Mouse (Mus musculus) right cerebral cortex, postnatal 4 days (tissue): ENCODE results near the gene Hoxc9.

ENCODE experiments used
- DNase-seq: peaks from one replicate; pipeline ENCODE4 v3.0.0-alpha.2; 2022

Gene Hoxc9

DNA sequence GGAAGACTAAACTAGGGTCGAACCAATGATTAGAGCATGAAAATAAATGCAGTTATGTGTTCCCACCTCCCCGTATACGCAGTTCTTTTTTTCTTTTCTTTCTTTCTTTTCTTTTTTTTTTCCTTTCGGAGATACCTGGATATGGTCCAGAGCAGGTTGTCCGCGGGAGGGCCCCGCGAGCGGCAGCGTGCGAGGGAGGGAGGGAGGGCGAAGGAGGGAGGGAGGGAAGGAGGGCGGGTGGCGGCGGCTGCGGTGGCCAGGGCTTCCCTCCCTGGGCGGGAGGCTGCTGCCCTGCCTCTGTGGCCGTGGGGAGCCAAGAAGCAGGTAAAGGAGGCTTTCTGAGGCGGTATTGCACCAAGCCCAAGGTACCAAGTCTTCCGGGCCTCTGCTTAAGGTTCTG, at the start of gene Hoxc9:
TSS of gene Hoxc9 (plus strand) at position 269 of the 400 bp plus-strand sequence.
- no peak for DNase-seq

DNA sequence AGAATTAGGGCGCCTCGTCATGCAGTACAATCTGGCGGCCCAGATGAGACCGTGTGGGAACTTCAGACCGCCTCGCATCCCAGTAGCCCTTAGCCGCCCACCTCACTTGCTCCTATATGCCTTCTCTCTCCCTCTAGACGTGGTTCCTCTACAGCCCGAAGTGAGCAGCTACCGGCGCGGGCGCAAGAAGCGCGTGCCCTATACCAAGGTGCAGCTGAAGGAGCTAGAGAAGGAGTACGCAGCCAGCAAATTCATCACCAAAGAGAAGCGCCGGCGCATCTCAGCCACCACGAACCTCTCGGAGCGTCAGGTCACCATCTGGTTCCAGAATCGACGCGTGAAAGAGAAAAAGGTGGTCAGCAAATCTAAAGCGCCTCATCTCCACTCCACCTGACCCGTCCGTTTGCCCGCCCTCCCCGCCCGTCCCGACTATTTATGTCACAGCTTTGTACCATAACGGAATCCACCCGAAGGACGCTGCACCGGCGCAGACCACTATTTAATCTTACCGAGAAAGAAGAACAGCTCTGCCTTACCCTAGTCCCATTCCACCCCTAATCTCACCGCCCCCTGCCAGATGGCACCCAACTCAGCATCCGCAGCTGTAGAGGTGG, 49.1 kb upstream of the Hoxc9 start:
- DNase-seq, result no peak

DNA sequence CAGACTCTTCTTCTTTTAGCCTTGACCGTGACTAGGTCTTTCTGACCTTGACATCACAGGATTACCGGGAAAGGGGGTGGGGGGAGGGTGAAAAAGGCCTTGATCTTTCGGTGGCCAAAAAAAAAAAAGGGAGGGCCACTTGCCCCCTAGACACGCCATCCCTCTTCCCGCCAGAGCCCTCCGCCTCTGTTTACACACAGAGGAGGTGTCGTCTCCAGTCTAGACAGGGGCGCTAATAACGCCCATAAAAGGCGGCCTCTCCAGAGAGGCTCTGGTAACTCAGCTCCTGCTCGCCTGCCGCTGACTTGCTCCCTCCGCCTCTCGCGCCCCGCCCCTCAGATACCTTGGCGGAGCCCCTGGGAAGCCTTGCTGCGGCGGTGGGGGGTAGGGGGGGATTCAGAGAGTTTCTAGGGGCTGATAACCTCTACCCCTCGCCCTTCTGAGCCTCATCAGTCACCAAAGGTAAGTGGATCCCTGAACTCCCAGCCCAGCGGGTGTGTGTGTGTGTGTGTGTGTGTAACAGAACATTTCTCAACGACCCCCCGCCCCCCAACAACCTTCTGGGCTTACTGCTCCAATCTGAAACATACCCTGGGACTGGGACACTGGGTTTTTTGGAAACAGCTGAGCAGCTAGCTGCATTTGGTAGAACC, 44.4 kb upstream of the Hoxc9 start:
- DNase-seq, result no peak

DNA sequence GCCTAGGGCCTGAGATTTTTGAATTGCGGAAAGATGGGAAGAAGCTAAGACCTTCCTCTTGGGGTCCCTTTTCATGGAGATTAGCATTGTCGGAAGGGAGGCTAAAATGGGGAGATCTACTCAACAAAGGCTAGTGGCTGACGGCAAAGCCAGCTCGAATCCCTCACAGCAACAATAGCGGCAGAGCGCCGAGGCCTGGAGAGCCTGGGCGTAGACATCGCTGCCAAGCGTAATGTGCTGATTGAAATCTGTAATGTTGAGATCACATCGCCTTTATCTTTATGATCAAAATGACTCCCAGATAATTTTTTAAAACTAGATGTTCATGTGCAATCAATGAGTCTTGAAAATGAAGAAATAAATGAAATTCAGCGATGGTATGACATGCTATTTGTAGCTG, 41.8 kb upstream of the Hoxc9 start:
- no peak for DNase-seq

DNA sequence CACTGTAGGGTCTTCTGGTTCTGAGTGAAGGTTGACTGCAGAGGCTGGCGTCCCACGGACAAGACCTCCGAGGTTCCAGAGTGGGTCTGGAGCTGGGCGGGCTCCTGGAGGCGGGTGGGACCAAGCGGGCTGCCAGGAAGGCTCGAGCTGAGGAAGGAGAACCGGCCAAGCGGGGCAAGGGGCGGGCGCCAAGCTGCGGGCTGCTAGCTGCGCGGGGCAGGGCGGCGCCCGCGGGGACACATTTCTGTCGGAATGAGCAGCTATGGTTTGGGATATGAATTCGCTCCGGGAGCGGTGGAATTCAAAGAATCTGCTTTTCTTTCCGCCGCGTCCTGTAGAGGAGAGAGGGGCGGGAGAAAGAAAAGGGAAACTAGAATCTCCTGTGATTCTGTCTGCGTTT, 41.3 kb upstream of the Hoxc9 start:
- DNase-seq, result no peak

DNA sequence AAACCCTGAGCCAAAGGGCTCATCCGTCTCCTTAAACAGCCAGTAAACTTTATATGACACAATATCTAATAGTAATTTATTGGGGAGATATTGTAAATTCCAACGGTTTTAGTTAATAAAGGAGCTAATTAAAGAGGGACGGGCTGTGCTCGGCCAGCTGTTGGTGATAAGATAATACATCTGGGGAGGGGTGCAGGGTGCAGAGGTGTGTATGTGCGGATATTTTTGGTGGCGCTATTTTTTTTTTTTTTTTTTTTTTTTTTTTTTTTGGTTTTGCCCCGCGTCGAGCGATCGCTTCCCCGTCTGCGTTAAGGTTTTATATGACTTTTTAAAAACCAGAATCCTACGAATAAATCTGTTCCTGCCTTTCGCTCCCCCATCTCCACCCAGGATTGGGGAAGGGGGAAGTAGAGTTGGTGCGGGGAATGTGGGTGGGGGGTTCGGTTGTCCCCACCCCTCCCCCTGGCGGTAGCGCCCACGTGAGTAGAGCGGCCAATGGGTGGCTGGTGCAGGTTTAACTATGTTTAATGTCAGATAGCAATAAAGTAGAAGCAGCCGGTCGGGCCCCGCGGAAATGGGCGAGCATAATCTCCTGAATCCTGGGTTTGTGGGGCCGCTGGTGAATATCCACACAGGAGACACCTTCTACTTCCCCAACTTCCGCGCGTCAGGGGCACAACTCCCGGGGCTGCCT, 39.8 kb upstream of the Hoxc9 start, which contains the start of gene Hoxc12:
TSS of gene Hoxc12 (plus strand) at position 479 of the 694 bp plus-strand sequence.
- no peak for DNase-seq

DNA sequence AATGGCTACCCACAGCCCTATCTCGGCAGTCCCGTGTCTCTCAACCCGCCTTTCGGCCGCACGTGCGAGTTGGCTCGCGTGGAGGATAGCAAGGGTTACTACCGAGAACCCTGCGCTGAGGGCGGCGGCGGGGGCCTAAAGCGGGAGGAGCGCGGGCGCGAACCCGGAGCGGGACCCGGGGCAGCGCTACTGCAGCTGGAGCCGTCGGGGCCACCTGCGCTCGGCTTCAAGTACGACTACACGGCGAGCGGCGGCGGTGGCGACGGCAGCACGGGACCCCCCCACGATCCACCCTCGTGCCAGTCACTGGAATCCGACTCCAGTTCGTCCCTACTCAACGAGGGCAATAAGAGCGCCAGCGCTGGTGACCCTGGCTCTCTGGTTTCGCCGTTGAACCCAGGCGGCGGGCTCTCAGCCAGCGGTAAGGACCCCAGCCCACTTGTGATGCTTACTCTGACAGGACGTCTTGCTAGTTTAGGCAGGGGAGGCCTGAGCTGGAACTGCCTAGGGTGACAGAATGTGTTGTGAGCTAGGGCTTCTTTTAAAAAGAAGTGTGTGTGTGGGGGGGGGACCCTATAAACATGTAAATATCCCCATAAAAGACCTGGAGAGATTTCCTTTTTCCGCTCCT, 39.1 kb upstream of the Hoxc9 start:
- no peak for DNase-seq

DNA sequence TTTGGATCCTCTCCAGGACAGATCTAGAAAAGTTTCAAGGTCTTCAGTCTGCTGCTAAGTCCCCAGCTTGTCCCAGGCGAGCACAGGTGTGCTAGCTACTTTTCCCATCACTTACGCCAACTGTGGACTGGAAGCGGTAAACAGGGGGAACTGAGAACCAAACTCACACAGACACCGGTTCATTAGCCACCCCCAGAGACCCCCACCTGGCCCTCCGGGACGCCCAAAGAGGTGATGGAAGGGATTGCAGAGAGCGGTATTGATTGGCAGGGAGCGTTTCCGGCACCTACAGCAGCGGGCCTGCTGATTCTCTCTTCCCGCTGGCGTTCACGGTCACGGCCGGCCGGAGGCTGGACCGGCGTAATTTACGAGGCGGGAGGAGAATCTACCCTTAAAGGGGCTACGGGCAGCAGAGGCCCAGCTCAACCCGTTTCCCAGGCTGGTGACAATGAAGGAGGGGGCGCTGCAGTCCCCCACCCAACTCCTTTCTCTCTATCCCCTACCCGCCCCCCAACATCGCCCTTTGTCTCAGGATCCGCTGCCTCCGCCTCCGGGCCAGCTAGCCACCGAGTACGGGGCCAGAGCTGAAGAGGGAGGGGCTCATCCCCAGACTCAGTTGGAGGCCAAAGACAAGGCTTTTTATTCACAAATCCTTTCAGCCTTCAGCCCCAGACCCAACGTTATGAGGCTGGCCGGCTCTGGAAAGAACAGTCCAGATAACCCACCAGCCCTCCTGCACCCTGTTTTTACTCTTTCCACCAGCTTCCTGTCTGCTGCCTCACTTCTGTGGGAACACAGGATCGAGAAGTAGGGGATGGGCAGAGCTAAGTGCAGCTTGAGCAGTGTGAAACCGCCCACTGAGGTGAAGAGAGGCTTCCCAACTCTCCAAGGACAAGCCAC, 36.7 kb upstream of the Hoxc9 start:
- DNase-seq, result no peak

DNA sequence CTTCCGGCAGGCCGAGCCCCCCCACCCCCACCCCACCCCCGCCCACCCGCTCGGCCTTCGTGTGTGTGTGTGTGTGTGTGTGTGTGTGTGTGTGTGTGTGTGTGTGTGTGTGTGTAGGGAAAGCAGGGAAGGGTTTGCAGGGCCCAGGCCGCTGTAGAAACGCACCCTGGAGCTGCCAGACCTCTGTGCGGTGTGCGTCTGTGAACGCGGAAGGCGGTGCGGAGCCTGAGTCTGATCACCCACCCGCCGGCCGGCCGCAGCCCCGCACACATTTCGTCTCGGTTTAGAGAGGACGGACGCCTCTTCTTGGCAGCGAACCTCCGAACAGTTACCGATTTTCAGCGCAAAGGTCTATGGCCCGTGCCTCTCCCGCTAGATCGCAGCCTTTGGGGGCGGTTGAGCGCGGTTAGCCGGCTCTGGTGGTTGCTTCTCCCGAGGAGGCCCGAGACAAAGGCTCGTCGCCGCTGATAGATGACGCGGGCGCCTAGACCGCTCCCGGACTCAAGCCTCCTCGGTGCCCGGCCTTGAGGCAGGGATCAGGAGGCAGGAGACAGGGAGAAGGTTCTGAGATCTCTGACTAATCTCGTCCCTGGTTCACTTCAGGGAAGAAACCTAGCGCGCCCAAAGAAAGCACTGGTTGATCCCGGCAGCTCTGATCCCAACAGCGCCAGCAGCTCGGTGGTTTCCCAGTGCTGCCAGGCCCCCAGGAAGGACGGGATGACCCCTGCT, 33.3 kb upstream of the Hoxc9 start:
- DNase-seq, result no peak

DNA sequence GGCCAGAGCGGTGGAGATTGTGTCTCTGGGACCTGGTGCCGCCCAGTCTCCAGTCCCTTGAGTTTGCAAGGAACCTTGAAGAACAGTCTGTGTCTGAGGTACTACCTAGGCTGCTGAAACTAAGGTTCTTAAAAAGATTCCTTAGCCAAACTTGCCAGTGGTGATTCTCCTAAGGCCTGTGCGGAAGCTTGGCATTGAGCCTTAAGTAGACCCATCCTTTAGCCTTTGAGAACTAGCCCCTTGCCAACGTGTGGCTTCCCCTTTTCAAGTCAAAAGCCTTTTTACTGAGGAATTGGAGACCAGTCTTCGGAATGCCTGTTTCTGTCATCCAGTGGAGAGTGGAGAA, 32.8 kb upstream of the Hoxc9 start:
- DNase-seq, result no peak

DNA sequence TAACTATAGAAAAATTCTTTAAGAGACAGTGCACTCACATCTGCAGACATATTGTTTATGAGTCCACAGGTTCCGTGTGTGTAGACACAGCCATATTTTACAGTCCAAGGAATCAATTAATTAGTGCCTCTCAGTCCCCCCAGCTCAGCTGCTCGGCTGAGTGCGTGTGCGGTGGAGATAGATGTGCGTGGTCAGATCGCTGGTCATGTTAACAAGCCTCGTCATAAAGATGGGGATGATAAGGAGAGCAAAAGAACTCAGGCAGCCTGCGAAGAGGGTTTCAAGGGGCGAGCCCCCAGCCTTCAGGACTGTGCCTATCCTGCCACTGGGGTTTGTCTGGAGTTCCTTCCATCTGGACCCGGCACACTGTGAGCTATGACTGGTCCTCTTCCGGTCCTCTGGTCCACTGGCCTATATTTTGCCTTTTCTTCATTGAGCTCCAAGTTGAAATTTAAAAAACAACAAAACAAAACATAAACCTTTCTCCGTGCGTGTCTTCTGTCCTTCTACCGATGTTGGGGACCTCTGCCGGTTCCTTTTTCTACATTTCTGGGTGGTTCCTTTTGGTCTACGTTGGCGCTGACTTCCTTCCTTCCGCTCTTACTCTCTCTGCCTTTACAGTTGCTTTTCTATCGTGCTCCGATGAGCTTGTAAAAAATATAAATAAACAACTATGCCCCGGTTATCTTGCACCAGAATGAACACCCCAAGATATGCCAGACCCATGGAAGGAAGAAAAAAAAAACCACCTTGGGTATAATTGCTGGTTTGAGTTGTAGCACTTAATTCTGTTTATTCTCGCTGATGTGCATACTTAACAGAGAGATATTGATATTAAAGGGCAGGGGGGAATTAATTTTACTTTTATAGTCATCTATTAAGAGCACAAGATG, 30.8 kb upstream of the Hoxc9 start:
- DNase-seq, result no peak

DNA sequence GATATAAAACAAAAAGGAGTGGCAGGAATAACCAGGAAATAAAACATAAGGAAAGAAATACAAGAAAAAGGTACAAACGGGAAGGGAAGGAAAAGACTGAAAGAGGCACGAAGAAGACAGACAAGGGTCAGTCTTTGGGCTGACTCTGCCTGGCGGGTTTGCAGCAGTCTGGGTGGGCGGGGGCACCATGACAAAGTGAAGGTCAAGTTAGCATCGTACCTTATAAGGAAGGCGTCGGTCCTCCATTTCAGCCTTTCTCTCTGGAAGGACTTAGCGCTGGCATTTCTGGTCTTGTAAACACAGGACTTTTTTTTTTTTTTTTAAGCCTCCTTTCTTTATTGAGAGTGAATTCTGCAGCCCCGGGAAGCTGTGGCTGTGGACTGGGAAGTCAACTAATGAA, 29.0 kb upstream of the Hoxc9 start:
- DNase-seq, result no peak

DNA sequence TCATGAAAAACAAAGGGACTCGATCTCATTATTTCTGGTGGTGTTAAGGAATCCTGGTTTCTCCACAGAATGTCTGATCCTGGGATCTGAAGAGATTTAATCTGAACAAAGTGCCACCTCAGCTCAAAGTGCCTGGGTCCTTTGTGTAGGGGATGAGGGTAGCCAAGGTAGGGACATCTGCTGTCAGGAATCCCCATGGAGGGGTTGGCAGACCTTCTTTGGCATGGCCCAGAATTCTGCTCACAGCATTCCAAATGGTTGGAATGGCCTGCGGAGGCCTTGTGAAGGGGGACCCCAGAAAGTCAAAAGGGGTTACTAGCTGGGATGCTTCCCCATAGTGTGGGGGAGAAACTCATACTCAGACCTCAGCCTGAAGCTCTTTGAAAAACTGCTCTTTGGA, 27.4 kb upstream of the Hoxc9 start:
- no peak for DNase-seq

DNA sequence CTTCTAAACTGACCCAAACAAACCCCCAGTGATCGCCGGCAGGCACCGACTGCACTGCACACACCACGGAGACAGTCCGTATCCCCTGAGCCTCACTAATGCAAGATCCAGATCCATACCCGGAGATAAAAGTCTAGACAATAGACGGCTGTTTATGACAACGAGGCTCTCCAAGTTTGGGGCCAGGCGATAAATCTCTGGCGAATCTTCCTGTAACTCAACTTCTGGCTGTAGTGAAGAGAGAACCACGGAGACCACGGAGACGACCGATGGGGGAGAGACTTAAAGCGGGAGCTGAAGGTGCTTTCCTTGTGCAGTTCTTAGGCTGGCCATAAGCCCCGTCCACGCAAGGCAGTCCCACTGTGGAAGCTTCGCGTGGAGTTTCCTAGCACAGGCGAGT, 26.5 kb upstream of the Hoxc9 start:
- DNase-seq, result no peak

DNA sequence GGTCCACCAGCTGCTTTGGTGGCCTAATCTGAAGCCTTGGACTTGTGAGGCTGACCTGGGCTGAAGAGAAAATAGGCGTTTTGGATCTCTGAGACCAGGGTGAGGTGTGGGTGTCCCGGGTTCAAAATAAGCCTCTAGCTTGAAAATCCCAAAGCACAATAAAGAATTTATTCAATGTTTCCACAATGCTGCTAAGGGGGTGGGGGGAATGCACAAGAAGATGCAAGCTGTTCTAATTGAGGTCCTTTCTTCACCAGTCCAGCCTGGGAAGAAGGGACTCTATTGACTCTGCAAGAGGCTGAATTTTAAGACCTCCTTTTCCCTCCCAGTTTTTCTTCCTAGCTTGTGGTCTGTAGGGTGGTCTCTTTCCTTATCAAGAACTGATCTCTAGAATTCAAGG, 25.4 kb upstream of the Hoxc9 start:
- DNase-seq, result no peak

DNA sequence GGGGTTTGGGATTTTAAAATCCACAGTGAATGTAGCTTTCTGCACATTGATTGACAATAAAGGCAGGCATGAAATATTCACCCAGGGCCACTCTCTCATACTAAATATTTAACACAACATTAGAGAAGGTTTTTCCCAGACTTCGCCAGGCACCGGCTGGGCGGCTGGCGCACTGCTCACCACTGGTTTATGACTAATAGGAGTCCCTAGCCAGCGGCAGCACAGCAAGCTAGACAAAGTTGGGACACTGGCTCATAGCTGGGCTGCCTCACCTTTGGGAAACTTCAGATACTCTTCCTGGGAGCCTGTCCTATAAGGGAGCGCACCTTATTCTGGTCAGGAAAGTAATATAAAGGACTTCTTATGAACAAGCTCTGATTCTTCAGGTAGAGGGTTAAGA, 22.7 kb upstream of the Hoxc9 start:
- DNase-seq, result no peak

DNA sequence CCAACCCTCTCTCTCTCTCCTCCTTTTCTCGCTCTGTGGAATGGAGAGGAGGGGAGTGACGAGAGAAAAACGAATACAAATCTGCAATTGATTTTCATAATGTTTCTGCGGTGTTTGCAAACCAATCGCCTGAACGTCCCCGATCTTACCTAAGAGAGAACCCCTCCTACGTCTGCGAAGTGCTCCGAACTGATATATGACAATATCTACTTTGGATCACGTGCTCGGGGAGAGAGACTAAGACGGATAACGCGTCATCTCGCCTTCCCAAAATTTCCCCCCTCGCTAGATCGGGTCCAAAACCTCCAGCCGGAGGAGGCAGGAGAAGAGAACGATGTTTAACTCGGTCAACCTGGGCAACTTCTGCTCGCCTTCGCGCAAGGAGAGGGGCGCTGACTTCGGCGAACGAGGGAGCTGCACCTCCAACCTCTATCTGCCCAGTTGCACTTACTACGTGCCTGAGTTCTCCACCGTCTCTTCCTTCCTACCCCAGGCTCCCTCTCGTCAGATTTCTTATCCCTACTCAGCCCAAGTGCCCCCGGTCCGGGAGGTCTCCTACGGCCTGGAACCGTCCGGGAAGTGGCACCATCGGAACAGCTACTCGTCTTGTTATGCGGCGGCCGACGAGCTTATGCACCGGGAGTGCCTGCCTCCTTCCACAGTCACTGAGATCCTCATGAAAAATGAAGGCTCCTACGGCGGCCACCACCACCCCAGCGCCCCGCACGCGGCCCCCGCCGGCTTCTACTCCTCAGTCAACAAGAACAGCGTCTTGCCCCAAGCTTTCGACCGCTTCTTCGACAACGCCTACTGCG, 21.8 kb upstream of the Hoxc9 start, which contains the start of gene Hoxc11:
TSS of gene Hoxc11 (plus strand) at position 236 of the 815 bp plus-strand sequence.
- no peak for DNase-seq

DNA sequence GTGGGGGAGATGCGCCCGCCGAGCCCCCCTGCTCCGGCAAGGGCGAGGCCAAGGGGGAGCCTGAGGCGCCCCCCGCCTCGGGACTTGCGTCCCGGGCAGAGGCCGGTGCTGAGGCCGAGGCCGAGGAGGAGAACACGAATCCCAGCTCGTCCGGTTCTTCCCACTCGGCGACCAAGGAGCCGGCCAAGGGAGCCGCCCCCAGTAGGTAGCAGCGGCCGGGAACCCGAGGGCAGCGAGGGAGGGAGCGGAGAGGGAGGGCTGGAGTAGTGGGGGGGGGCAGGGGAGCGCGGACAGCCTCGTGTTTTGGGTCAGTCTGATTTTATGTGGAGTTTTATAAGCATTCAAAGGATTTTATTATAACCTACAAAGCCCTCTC, 21.2 kb upstream of the Hoxc9 start:
- DNase-seq, result no peak

DNA sequence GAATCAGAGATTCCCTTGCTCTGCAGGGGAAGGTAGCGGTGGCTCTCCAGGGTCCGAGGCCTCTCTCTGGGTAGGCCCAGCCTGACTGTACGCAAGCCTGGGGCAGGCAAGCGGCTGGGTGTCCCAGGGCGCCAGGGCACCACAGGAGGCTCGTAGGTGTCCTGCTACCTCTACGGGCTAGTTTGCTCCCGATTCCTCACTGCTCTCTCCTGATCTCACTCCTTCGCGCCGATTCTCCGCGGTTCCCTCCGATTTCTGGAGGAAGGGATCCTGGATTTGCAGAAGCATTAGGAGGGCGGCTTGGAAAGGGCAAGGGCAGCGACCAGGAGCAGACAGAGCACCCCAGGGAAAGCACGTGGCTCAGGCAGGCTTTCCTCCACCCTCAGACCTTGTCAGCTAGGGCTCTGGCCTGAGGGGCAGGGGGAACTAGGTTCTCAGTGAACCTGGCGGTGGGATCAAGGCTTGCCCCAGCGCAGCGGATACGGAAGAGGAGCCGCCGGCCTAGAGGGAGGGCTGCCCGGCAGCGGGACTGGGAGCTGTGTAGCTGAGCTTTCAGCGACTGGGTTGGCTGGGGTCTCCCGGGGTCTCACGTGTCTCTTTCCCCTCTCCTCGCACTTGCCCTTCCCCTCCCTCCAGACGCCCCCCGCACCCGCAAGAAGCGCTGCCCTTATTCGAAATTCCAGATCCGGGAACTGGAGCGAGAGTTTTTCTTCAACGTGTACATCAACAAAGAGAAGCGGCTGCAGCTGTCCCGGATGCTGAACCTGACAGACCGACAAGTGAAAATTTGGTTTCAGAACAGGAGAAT, 20.2 kb upstream of the Hoxc9 start:
- no peak for DNase-seq
